Mouse (Mus musculus): ENCODE results near the gene Uchl3. TPM values are rescaled to one million over a fixed set of nuclear protein-coding genes. Genes with fewer than 3 reads are reported as not detected.

Gene Uchl3
- polyA plus RNA-seq, 1 experiment from 2014 or later = 97.6 TPM

GRCm38 (mm10) chr14:101672226-101672625 is 18.5 kb downstream of the Uchl3 start:
- Histone ChIP-seq H3K36me3 (ENCODE audit: control insufficient read depth, insufficient read depth, low read length) (peaks cover 36% of the 10 kb centered on the region), H3K27me3 (ENCODE audit: control insufficient read depth, insufficient read depth, low read length) (no peaks in the 10 kb centered on the region), H3K4me2 (ENCODE audit: low read length) (no peak overlapping the region), H3K27ac (replicated peaks in 1 of 2; ENCODE audit: control insufficient read depth in 1 of 2, insufficient read depth in 1 of 2, low read depth in 2 of 2, low read length in 2 of 2) (no peak overlapping the region), H3K4me1 (ENCODE audit: control insufficient read depth in 2 of 2, insufficient read depth in 2 of 2, low read length in 2 of 2) (no peaks in the 10 kb centered on the region), H3K9ac (ENCODE audit: low read length) (no peak overlapping the region), H3K4me3 (ENCODE audit: control insufficient read depth in 1 of 2, insufficient read depth in 1 of 2, low read depth in 1 of 2, low read length in 2 of 2) (no peak overlapping the region), H3K9me3 (ENCODE audit: control insufficient read depth, low read length) (no peaks in the 10 kb centered on the region)
- 88% methylated on average over 1 of the region's 1 CpGs for WGBS
- no peak for ATAC-seq (ENCODE audit: insufficient number of reproducible peaks, insufficient read depth, low FRiP score, low read depth)

- H3K4me1 ChIP-seq (ENCODE audit: control insufficient read depth in 2 of 2, insufficient read depth in 2 of 2, low read length in 2 of 2) = no peaks in the 10 kb centered on the region
- H3K4me2 ChIP-seq (ENCODE audit: low read length) = no peak overlapping the region
- H3K9ac ChIP-seq (ENCODE audit: low read length) = no peak overlapping the region
- no peaks in the 10 kb centered on the region for H3K9me3 ChIP-seq (ENCODE audit: control insufficient read depth, low read length)
- WGBS = 89% methylated on average over 6 of the region's 6 CpGs
- ATAC-seq (ENCODE audit: insufficient number of reproducible peaks, insufficient read depth, low FRiP score, low read depth) = no peak
- H3K27ac ChIP-seq (replicated peaks in 1 of 2; ENCODE audit: control insufficient read depth in 1 of 2, insufficient read depth in 1 of 2, low read depth in 2 of 2, low read length in 2 of 2) = no peak overlapping the region
- no peaks in the 10 kb centered on the region for H3K27me3 ChIP-seq (ENCODE audit: control insufficient read depth, insufficient read depth, low read length)
- 0 out of 2 replicates have a peak, but pooled peaks cover 3% of the 10 kb centered on the region for H3K36me3 ChIP-seq (ENCODE audit: control insufficient read depth, insufficient read depth, low read length)
- no peak overlapping the region for H3K4me3 ChIP-seq (ENCODE audit: control insufficient read depth in 1 of 2, insufficient read depth in 1 of 2, low read depth in 1 of 2, low read length in 2 of 2)
Measured at GRCm38 (mm10) chr14:101687696-101688095, 33.9 kb downstream of the Uchl3 start.

- 0 out of 2 replicates have a peak, but pooled peaks cover 3% of the 10 kb centered on the region for H3K36me3 ChIP-seq (ENCODE audit: control insufficient read depth, insufficient read depth, low read length)
- no peaks in the 10 kb centered on the region for H3K4me1 ChIP-seq (ENCODE audit: control insufficient read depth in 2 of 2, insufficient read depth in 2 of 2, low read length in 2 of 2)
- H3K27me3 ChIP-seq (ENCODE audit: control insufficient read depth, insufficient read depth, low read length) = no peaks in the 10 kb centered on the region
- no peaks in the 10 kb centered on the region for H3K9me3 ChIP-seq (ENCODE audit: control insufficient read depth, low read length)
- H3K4me3 ChIP-seq (ENCODE audit: control insufficient read depth in 1 of 2, insufficient read depth in 1 of 2, low read depth in 1 of 2, low read length in 2 of 2) = no peak overlapping the region
- no peak overlapping the region for H3K9ac ChIP-seq (ENCODE audit: low read length)
- no peak overlapping the region for H3K27ac ChIP-seq (replicated peaks in 1 of 2; ENCODE audit: control insufficient read depth in 1 of 2, insufficient read depth in 1 of 2, low read depth in 2 of 2, low read length in 2 of 2)
- no peak for ATAC-seq (ENCODE audit: insufficient number of reproducible peaks, insufficient read depth, low FRiP score, low read depth)
- WGBS = 84% methylated on average over 2 of the region's 2 CpGs
- H3K4me2 ChIP-seq (ENCODE audit: low read length) = no peak overlapping the region
Measured at GRCm38 (mm10) chr14:101688406-101688805, 34.6 kb downstream of the Uchl3 start.

- Histone ChIP-seq H3K4me2 (ENCODE audit: low read length) (no peak overlapping the region), H3K9ac (ENCODE audit: low read length) (no peak overlapping the region), H3K9me3 (ENCODE audit: control insufficient read depth, low read length) (no peaks in the 10 kb centered on the region), H3K4me1 (ENCODE audit: control insufficient read depth in 2 of 2, insufficient read depth in 2 of 2, low read length in 2 of 2) (no peaks in the 10 kb centered on the region), H3K27me3 (ENCODE audit: control insufficient read depth, insufficient read depth, low read length) (no peaks in the 10 kb centered on the region), H3K27ac (replicated peaks in 1 of 2; ENCODE audit: control insufficient read depth in 1 of 2, insufficient read depth in 1 of 2, low read depth in 2 of 2, low read length in 2 of 2) (no peak overlapping the region), H3K4me3 (ENCODE audit: control insufficient read depth in 1 of 2, insufficient read depth in 1 of 2, low read depth in 1 of 2, low read length in 2 of 2) (no peak overlapping the region), H3K36me3 (ENCODE audit: control insufficient read depth, insufficient read depth, low read length) (no peaks in the 10 kb centered on the region)
- no peak for ATAC-seq (ENCODE audit: insufficient number of reproducible peaks, insufficient read depth, low FRiP score, low read depth)
- WGBS = 69% methylated on average over 4 of the region's 4 CpGs
Measured at GRCm38 (mm10) chr14:101704479-101704878, 50.7 kb downstream of the Uchl3 start.

DNA sequence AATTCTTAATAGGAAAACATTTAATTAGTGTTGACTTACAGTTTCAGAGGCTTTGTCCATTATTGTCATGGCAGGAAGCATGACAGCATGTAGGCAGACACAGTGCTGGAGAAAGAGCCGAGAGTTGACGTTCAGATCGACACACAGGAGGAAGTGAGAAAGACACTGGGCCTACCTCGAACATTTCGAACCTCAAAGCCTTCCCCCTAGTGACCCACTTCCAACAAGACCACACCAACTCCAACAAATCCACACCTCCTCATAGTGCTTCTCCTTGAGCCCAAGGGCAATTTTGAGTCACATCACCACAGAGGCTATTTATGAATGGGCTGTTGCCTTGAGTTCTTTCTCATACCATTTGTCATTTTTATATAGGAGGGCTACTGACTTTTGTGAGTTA is 53.3 kb downstream of the Uchl3 start:
- H3K36me3 ChIP-seq (ENCODE audit: control insufficient read depth, insufficient read depth, low read length) = no peaks in the 10 kb centered on the region
- H3K4me2 ChIP-seq (ENCODE audit: low read length) = no peak overlapping the region
- H3K27ac ChIP-seq (replicated peaks in 1 of 2; ENCODE audit: control insufficient read depth in 1 of 2, insufficient read depth in 1 of 2, low read depth in 2 of 2, low read length in 2 of 2) = no peak overlapping the region
- no peaks in the 10 kb centered on the region for H3K27me3 ChIP-seq (ENCODE audit: control insufficient read depth, insufficient read depth, low read length)
- H3K9ac ChIP-seq (ENCODE audit: low read length) = no peak overlapping the region
- no peaks in the 10 kb centered on the region for H3K9me3 ChIP-seq (ENCODE audit: control insufficient read depth, low read length)
- H3K4me3 ChIP-seq (ENCODE audit: control insufficient read depth in 1 of 2, insufficient read depth in 1 of 2, low read depth in 1 of 2, low read length in 2 of 2) = no peak overlapping the region
- ATAC-seq (ENCODE audit: insufficient number of reproducible peaks, insufficient read depth, low FRiP score, low read depth) = no peak
- H3K4me1 ChIP-seq (ENCODE audit: control insufficient read depth in 2 of 2, insufficient read depth in 2 of 2, low read length in 2 of 2) = no peaks in the 10 kb centered on the region
- 80% methylated on average over 5 of the region's 5 CpGs for WGBS

- WGBS = 70% methylated on average over 2 of the region's 2 CpGs
- H3K27me3 ChIP-seq (ENCODE audit: control insufficient read depth, insufficient read depth, low read length) = no peaks in the 10 kb centered on the region
- H3K9me3 ChIP-seq (ENCODE audit: control insufficient read depth, low read length) = no peaks in the 10 kb centered on the region
- no peak overlapping the region for H3K4me2 ChIP-seq (ENCODE audit: low read length)
- H3K4me1 ChIP-seq (ENCODE audit: control insufficient read depth in 2 of 2, insufficient read depth in 2 of 2, low read length in 2 of 2) = no peaks in the 10 kb centered on the region
- no peak overlapping the region for H3K9ac ChIP-seq (ENCODE audit: low read length)
- H3K27ac ChIP-seq (replicated peaks in 1 of 2; ENCODE audit: control insufficient read depth in 1 of 2, insufficient read depth in 1 of 2, low read depth in 2 of 2, low read length in 2 of 2) = no peak overlapping the region
- no peak for ATAC-seq (ENCODE audit: insufficient number of reproducible peaks, insufficient read depth, low FRiP score, low read depth)
- H3K4me3 ChIP-seq (ENCODE audit: control insufficient read depth in 1 of 2, insufficient read depth in 1 of 2, low read depth in 1 of 2, low read length in 2 of 2) = no peak overlapping the region
- H3K36me3 ChIP-seq (ENCODE audit: control insufficient read depth, insufficient read depth, low read length) = no peaks in the 10 kb centered on the region
Measured at GRCm38 (mm10) chr14:101714414-101714813, 60.6 kb downstream of the Uchl3 start.

- Histone ChIP-seq H3K36me3 (ENCODE audit: control insufficient read depth, insufficient read depth, low read length) (no peaks in the 10 kb centered on the region), H3K4me3 (ENCODE audit: control insufficient read depth in 1 of 2, insufficient read depth in 1 of 2, low read depth in 1 of 2, low read length in 2 of 2) (peak within 1 kb of the TSS; percentile 85 to 87), H3K27me3 (ENCODE audit: control insufficient read depth, insufficient read depth, low read length) (no peaks in the 10 kb centered on the region), H3K9ac (ENCODE audit: low read length) (peak within 1 kb of the TSS; percentile 85), H3K4me1 (ENCODE audit: control insufficient read depth in 2 of 2, insufficient read depth in 2 of 2, low read length in 2 of 2) (peaks cover 9 to 19% of the 10 kb centered on the region in 2 experiments), H3K27ac (replicated peaks in 1 of 2; ENCODE audit: control insufficient read depth in 1 of 2, insufficient read depth in 1 of 2, low read depth in 2 of 2, low read length in 2 of 2) (peak within 1 kb of the TSS; percentile 35 to 50; a peak in 3 of 4 replicates), H3K9me3 (ENCODE audit: control insufficient read depth, low read length) (no peaks in the 10 kb centered on the region), H3K4me2 (ENCODE audit: low read length) (peak within 1 kb of the TSS; percentile 97)
- peak; percentile 86 for ATAC-seq (ENCODE audit: insufficient number of reproducible peaks, insufficient read depth, low FRiP score, low read depth)
- WGBS = under 1% methylated on average over 51 of the region's 51 CpGs
Measured at GRCm38 (mm10) chr14:101729237-101729971, 75.6 kb downstream of the Uchl3 start, which contains the start of the genes Gm9922 and Lmo7. Gene Gm9922 (minus strand): TSS chr14:101729814. Gene Lmo7 (plus strand): TSS chr14:101729957.
